Mouse (Mus musculus): ENCODE data around the gene Uvrag. TPM values are rescaled to one million over a fixed set of nuclear protein-coding genes. Genes with fewer than 3 reads are reported as not detected.

The Uvrag gene
- total and polyA plus RNA-seq, 3 experiments: 15.0 to 19.5 TPM; not detected in 1

DNA sequence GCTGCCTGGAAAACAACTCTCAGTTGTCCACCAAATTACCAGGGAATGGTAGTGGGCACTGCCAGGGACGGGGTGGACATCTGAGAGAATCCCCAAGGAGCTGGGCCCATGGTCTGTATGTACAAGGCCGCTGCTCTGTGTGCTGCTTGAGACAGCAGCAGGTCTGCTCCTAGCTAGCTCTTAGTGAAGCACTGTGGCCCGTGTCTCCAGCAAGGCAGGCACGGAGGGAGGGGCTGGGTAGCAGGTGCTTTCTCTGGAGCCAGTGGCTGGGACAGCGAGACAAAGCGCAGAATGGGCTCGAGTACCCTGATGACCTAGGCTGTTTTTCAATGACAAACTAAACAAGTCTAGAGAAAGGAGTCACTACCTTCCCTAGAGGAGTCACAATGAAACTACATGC, 20.1 kb upstream of the Uvrag start:
- H3K4me1 ChIP-seq (ENCODE audit: control insufficient read depth in 1 of 2, insufficient read depth in 2 of 2, low read length in 2 of 2): peaks cover 0 to 5% of the 10 kb centered on the region in 2 experiments; a peak in 1 of 4 replicates
- H3K9me3 ChIP-seq (replicated peaks; ENCODE audit: insufficient read depth, low read length): no peaks in the 10 kb centered on the region
- 0 out of 4 replicates have a peak, but pooled peaks cover 0 to 2% of the 10 kb centered on the region in 2 experiments for H3K36me3 ChIP-seq (ENCODE audit: control insufficient read depth in 1 of 2, insufficient read depth in 2 of 2, low read length in 2 of 2)
- no peaks in the 10 kb centered on the region for H3K27me3 ChIP-seq (ENCODE audit: control insufficient read depth in 1 of 2, insufficient read depth in 2 of 2, low read length in 2 of 2)
- no peak overlapping the region for H3K9ac ChIP-seq (ENCODE audit: control insufficient read depth, low read depth, low read length, poor library complexity, severe bottlenecking)
- H3K27ac ChIP-seq (ENCODE audit: control insufficient read depth, low read depth, low read length): no peak overlapping the region
- no peak overlapping the region for H3K4me3 ChIP-seq (ENCODE audit: control insufficient read depth in 1 of 2, insufficient read depth in 1 of 2, low read depth in 2 of 2, low read length in 2 of 2)
- H3K79me2 ChIP-seq (ENCODE audit: control insufficient read depth, insufficient read depth, low read length, poor library complexity): no peaks in the 10 kb centered on the region
- DNase-seq (ENCODE audit: low read depth, low spot score): no peak
- TF ChIP-seq POLR2AphosphoS5 (IDR thresholded peaks at IDR 0.05; ENCODE audit: borderline replicate concordance, low read depth, low read length): no peak
- TF ChIP-seq SMC3 (IDR thresholded peaks at IDR 0.05; ENCODE audit: low read depth, low read length): no peak
- TF ChIP-seq UBTF (IDR thresholded peaks at IDR 0.05; ENCODE audit: borderline replicate concordance, insufficient read depth, low read depth, low read length): no peak
- no peak for TF ChIP-seq E2F4 (IDR thresholded peaks at IDR 0.05; ENCODE audit: borderline replicate concordance, low read depth, low read length)
- TF ChIP-seq CHD1 (IDR thresholded peaks at IDR 0.05; ENCODE audit: low read depth, low read length): no peak
- TF ChIP-seq GATA1 (IDR thresholded peaks at IDR 0.05; ENCODE audit: low read depth, low read length): no peak
- TF ChIP-seq ZC3H11A (IDR thresholded peaks at IDR 0.05; ENCODE audit: low read depth, low read length): no peak
- no peak for TF ChIP-seq CHD2 (IDR thresholded peaks at IDR 0.05; ENCODE audit: low read length)
- TF ChIP-seq ZNF384 (IDR thresholded peaks at IDR 0.05; ENCODE audit: low read depth, low read length): no peak
- TF ChIP-seq HCFC1 (IDR thresholded peaks at IDR 0.05; ENCODE audit: low read depth, low read length): no peak
- TF ChIP-seq MYC (IDR thresholded peaks at IDR 0.05; ENCODE audit: low read depth, low read length): no peak
- no peak for TF ChIP-seq ZMIZ1 (IDR thresholded peaks at IDR 0.05; ENCODE audit: low read depth, low read length)
- no peak for TF ChIP-seq EP300 (IDR thresholded peaks at IDR 0.05; ENCODE audit: low read depth in 1 of 2, low read length in 2 of 2)
- TF ChIP-seq GABPA (IDR thresholded peaks at IDR 0.05; ENCODE audit: low read depth, low read length): no peak
- TF ChIP-seq RAD21 (IDR thresholded peaks at IDR 0.05; ENCODE audit: low read depth, low read length): no peak
- TF ChIP-seq ELF1 (IDR thresholded peaks at IDR 0.05; ENCODE audit: low read depth, low read length): no peak
- TF ChIP-seq KAT2A (conservative IDR thresholded peaks at IDR 0.05; ENCODE audit: low read depth, low read length): no peak
- no peak for TF ChIP-seq ETS1 (IDR thresholded peaks at IDR 0.05; ENCODE audit: low read depth, low read length)
- TF ChIP-seq RCOR1 (IDR thresholded peaks at IDR 0.05; ENCODE audit: low read depth, low read length): no peak
- TF ChIP-seq MAZ (IDR thresholded peaks at IDR 0.05; ENCODE audit: low read depth, low read length): no peak

DNA sequence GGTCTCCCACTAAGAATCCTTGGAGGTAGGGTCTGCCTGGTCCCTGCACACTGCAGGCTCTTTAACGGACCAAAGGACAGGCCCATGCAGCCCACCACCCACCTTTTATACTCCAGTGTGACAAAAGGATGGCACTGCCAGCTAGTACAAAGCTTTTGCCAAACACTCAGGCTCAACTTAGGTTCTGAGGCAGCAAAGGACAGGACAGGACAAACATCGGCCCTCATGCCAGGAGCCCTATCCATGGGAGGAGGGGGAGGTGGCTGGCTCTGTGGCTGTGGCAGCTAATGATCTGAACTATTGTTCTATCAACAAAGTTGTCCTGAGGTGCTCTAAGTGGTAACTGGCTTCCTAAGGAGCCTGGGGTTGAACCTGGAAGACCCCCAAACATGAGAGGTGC, 18.5 kb upstream of the Uvrag start:
- H3K79me2 ChIP-seq (ENCODE audit: control insufficient read depth, insufficient read depth, low read length, poor library complexity): no peaks in the 10 kb centered on the region
- no peaks in the 10 kb centered on the region for H3K9me3 ChIP-seq (replicated peaks; ENCODE audit: insufficient read depth, low read length)
- 0 out of 4 replicates have a peak, but pooled peaks cover 0 to 4% of the 10 kb centered on the region in 2 experiments for H3K36me3 ChIP-seq (ENCODE audit: control insufficient read depth in 1 of 2, insufficient read depth in 2 of 2, low read length in 2 of 2)
- no peak for DNase-seq (ENCODE audit: low read depth, low spot score)
- H3K4me1 ChIP-seq (ENCODE audit: control insufficient read depth in 1 of 2, insufficient read depth in 2 of 2, low read length in 2 of 2): peaks cover 1 to 13% of the 10 kb centered on the region in 2 experiments; a peak in 2 of 4 replicates
- no peaks in the 10 kb centered on the region for H3K27me3 ChIP-seq (ENCODE audit: control insufficient read depth in 1 of 2, insufficient read depth in 2 of 2, low read length in 2 of 2)
- no peak overlapping the region for H3K27ac ChIP-seq (ENCODE audit: control insufficient read depth, low read depth, low read length)
- TF ChIP-seq POLR2AphosphoS2 (IDR thresholded peaks at IDR 0.05; ENCODE audit: low read length): no peak
- no peak for TF ChIP-seq MXI1 (IDR thresholded peaks at IDR 0.05; ENCODE audit: low read depth, low read length)
- TF ChIP-seq ZMIZ1 (IDR thresholded peaks at IDR 0.05; ENCODE audit: low read depth, low read length): no peak
- no peak for TF ChIP-seq CHD1 (IDR thresholded peaks at IDR 0.05; ENCODE audit: low read depth, low read length)
- TF ChIP-seq GATA1 (IDR thresholded peaks at IDR 0.05; ENCODE audit: low read depth, low read length): no peak
- TF ChIP-seq ETS1 (IDR thresholded peaks at IDR 0.05; ENCODE audit: low read depth, low read length): no peak
- TF ChIP-seq USF2 (IDR thresholded peaks at IDR 0.05; ENCODE audit: borderline replicate concordance in 1 of 2, insufficient read depth in 1 of 2, low read depth in 1 of 2, low read length in 2 of 2): no peak
- no peak for TF ChIP-seq MAFK (IDR thresholded peaks at IDR 0.05; ENCODE audit: borderline replicate concordance, low read depth, low read length)
- no peak for TF ChIP-seq BHLHE40 (IDR thresholded peaks at IDR 0.05; ENCODE audit: borderline replicate concordance, low read depth, low read length)
- TF ChIP-seq ZNF384 (IDR thresholded peaks at IDR 0.05; ENCODE audit: low read depth, low read length): no peak
- TF ChIP-seq HCFC1 (IDR thresholded peaks at IDR 0.05; ENCODE audit: low read depth, low read length): no peak
- no peak for TF ChIP-seq JUND (IDR thresholded peaks at IDR 0.05; ENCODE audit: low read depth, low read length)
- no peak for TF ChIP-seq MYB (IDR thresholded peaks at IDR 0.05; ENCODE audit: low read depth, low read length)
- no peak for TF ChIP-seq TCF12 (IDR thresholded peaks at IDR 0.05; ENCODE audit: low read depth, low read length)
- no peak for TF ChIP-seq ELF1 (IDR thresholded peaks at IDR 0.05; ENCODE audit: low read depth, low read length)
- TF ChIP-seq KAT2A (conservative IDR thresholded peaks at IDR 0.05; ENCODE audit: low read depth, low read length): no peak
- TF ChIP-seq RAD21 (IDR thresholded peaks at IDR 0.05; ENCODE audit: low read depth, low read length): no peak
- TF ChIP-seq ZC3H11A (IDR thresholded peaks at IDR 0.05; ENCODE audit: low read depth, low read length): no peak
- TF ChIP-seq MAZ (IDR thresholded peaks at IDR 0.05; ENCODE audit: low read depth, low read length): no peak
- H3K4me3 ChIP-seq (ENCODE audit: control insufficient read depth in 1 of 2, insufficient read depth in 1 of 2, low read depth in 2 of 2, low read length in 2 of 2): no peak overlapping the region
- no peak overlapping the region for H3K9ac ChIP-seq (ENCODE audit: control insufficient read depth, low read depth, low read length, poor library complexity, severe bottlenecking)
